ENCODE assay signal across 13 mouse cellular contexts in genomic region chr13:94514992-94515391, GRCm38 (mm10).
"Had no signal": no experiment of that assay in that cellular context is flagged by ENCODE, and none has a peak within 500 bp of the region (broad histone marks: within the 10 kb centered on the region; RNA-seq: fewer than 3 reads in every experiment).

No protein-coding gene starts in this region.

- ATAC-seq: intestine, embryonic 16.5 days; midbrain, embryonic 15.5 days had no signal

- H3K4me3 ChIP-seq: kidney, embryonic 15.5 days; left cerebral cortex, adult 2 months; limb, embryonic 15.5 days; midbrain, embryonic 15.5 days; neural tube, embryonic 13.5 days; stomach, embryonic 15.5 days had no signal

- H3K4me2 ChIP-seq: kidney, embryonic 15.5 days; limb, embryonic 15.5 days; midbrain, embryonic 11.5 days; midbrain, embryonic 15.5 days; neural tube, embryonic 13.5 days; stomach, embryonic 15.5 days had no signal

- H3K9me3 ChIP-seq: kidney, embryonic 15.5 days; limb, embryonic 15.5 days; midbrain, embryonic 15.5 days; neural tube, embryonic 13.5 days; stomach, embryonic 15.5 days had no signal

- H3K36me3 ChIP-seq: midbrain, embryonic 15.5 days; neural tube, embryonic 13.5 days; stomach, embryonic 15.5 days had no signal

- DNase-seq: kidney, adult 2 months; kidney, postnatal 14 days; lung, postnatal 36 days; right cerebral cortex, postnatal 14 days; thymus, postnatal 36 days had no signal

- H3K27me3 ChIP-seq: kidney, embryonic 15.5 days; limb, embryonic 15.5 days; midbrain, embryonic 15.5 days; neural tube, embryonic 13.5 days; stomach, embryonic 15.5 days had no signal

- H3K9ac ChIP-seq: kidney, embryonic 15.5 days; limb, embryonic 15.5 days; midbrain, embryonic 15.5 days; neural tube, embryonic 13.5 days; stomach, embryonic 15.5 days had no signal

- H3K27ac ChIP-seq: kidney, embryonic 15.5 days; left cerebral cortex, adult 2 months; limb, embryonic 15.5 days; midbrain, embryonic 15.5 days; neural tube, embryonic 13.5 days; stomach, embryonic 15.5 days had no signal

- H3K4me1 ChIP-seq: kidney, embryonic 15.5 days; limb, embryonic 15.5 days; midbrain, embryonic 15.5 days; stomach, embryonic 15.5 days had no signal
